Mouse (Mus musculus): ENCODE results near the gene Stx8. TPM values are rescaled to one million over a fixed set of nuclear protein-coding genes. Genes with fewer than 3 reads are reported as not detected.

Stx8 gene
- polyA plus RNA-seq, 1 experiment from 2014 or later = 33.8 TPM

DNA sequence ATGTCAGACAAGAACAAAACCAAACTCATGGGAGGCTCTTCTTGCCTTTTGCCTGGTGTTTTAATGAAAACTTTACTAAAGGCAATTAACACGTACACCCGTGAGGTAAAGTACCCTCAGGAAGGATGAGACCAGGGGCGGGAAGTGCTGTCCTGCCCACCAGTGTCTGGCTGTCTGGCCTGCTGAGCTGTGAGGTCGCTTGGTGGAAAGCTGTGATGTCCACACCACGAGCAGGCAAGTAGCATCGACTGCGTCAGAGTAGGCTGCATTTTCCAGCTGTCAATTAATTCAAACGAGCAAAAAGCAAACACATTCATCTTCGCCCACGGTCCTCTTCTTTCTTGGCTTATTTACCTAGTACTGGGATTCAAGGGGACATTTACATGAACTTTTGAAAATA lies 232.7 kb downstream of the Stx8 start:
- 63% methylated on average over 10 of the region's 10 CpGs for WGBS (ENCODE audit: insufficient replicate concordance)
- H3K27ac ChIP-seq = no peak overlapping the region
- no peaks in the 10 kb centered on the region for H3K27me3 ChIP-seq (replicated peaks)
- no peak for ATAC-seq
- H3K4me1 ChIP-seq = 0 out of 2 replicates have a peak, but pooled peaks cover 9% of the 10 kb centered on the region
- no peak overlapping the region for H3K9ac ChIP-seq
- H3K4me2 ChIP-seq = no peak overlapping the region
- H3K36me3 ChIP-seq = no peaks in the 10 kb centered on the region
- H3K9me3 ChIP-seq (replicated peaks) = no peaks in the 10 kb centered on the region
- no peak overlapping the region for H3K4me3 ChIP-seq

DNA sequence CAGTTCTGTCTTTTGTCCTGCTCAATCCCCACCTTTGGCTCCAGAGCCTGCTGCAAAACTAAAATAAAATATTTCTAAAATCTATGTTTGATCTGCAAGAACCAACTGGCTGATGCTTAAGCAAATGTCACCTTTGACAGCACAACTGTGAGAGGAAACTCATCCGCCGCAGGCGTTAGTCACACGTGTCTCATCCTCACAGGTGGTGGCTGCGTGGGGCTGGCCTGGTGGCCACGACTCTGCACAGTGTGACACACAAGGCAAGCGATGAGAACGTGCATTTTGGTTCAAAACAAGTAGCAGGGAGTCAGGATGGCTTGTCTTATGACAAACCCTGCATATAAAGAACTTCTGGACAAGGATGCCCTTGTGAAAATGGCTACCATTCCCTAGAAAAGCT lies 233.1 kb downstream of the Stx8 start:
- H3K9ac ChIP-seq = no peak overlapping the region
- 67% methylated on average over 8 of the region's 8 CpGs for WGBS (ENCODE audit: insufficient replicate concordance)
- H3K4me2 ChIP-seq = no peak overlapping the region
- H3K4me3 ChIP-seq = no peak overlapping the region
- 0 out of 2 replicates have a peak, but pooled peaks cover 9% of the 10 kb centered on the region for H3K4me1 ChIP-seq
- H3K9me3 ChIP-seq (replicated peaks) = no peaks in the 10 kb centered on the region
- no peaks in the 10 kb centered on the region for H3K36me3 ChIP-seq
- ATAC-seq = no peak
- H3K27me3 ChIP-seq (replicated peaks) = no peaks in the 10 kb centered on the region
- no peak overlapping the region for H3K27ac ChIP-seq

DNA sequence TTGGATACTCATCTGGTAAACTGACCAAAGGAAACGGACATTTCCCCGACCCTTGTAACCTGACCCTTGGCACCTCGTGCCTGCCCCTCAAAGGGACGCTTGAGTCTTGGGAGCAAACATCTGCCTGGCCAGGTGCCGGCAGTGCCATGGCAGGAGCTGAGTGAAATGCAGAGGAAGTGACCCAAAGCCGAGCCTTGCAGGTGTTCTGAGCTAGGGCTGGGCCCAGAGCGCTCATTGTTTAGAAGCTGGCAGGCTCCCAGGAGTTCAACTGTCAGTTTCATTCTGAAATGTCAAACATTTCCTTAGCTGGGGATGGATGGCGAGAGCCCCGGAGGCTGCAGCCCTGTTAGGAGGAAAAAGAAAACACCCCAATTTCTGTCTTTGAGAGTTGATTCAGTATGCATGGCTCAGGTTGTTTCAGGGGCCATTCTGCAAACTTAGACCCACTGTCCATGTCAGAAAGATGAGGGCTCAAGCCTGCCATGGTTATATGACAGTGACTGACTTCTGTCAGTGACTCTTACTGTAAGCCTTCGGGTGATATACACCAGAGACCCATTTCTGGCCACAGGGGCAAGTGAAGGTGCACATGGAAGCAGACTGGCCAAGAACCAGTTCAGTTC lies 233.9 kb downstream of the Stx8 start:
- Histone ChIP-seq H3K9me3 (replicated peaks) (no peaks in the 10 kb centered on the region), H3K27me3 (replicated peaks) (no peaks in the 10 kb centered on the region), H3K4me3 (no peak overlapping the region), H3K9ac (no peak overlapping the region), H3K36me3 (no peaks in the 10 kb centered on the region), H3K4me1 (0 out of 2 replicates have a peak, but pooled peaks cover 9% of the 10 kb centered on the region), H3K4me2 (no peak overlapping the region), H3K27ac (no peak overlapping the region)
- 47% methylated on average over 10 of the region's 10 CpGs for WGBS (ENCODE audit: insufficient replicate concordance)
- ATAC-seq = no peak

GRCm38 (mm10) chr11:68200500-68200899 lies 234.5 kb downstream of the Stx8 start:
- H3K4me1 ChIP-seq = 0 out of 2 replicates have a peak, but pooled peaks cover 6% of the 10 kb centered on the region

GRCm38 (mm10) chr11:68201063-68201462 lies 235.1 kb downstream of the Stx8 start:
- H3K9me3 ChIP-seq (replicated peaks) = no peaks in the 10 kb centered on the region
- ATAC-seq = no peak
- no peak overlapping the region for H3K27ac ChIP-seq
- H3K4me2 ChIP-seq = no peak overlapping the region
- no peaks in the 10 kb centered on the region for H3K27me3 ChIP-seq (replicated peaks)
- H3K4me1 ChIP-seq = 0 out of 2 replicates have a peak, but pooled peaks cover under 1% of the 10 kb centered on the region
- WGBS (ENCODE audit: insufficient replicate concordance) = 43% methylated on average over 1 of the region's 1 CpGs
- no peak overlapping the region for H3K9ac ChIP-seq
- H3K36me3 ChIP-seq = no peaks in the 10 kb centered on the region
- H3K4me3 ChIP-seq = no peak overlapping the region

More at GRCm38 (mm10) chr11:68200500-68200899, 234.5 kb downstream of the Stx8 start:
- WGBS (ENCODE audit: insufficient replicate concordance) = 72% methylated on average over 4 of the region's 4 CpGs
- no peak overlapping the region for H3K4me2 ChIP-seq
- H3K9ac ChIP-seq = no peak overlapping the region
- H3K36me3 ChIP-seq = no peaks in the 10 kb centered on the region
- no peak overlapping the region for H3K27ac ChIP-seq
- no peaks in the 10 kb centered on the region for H3K27me3 ChIP-seq (replicated peaks)
- ATAC-seq = no peak
- no peaks in the 10 kb centered on the region for H3K9me3 ChIP-seq (replicated peaks)
- H3K4me3 ChIP-seq = no peak overlapping the region

- Histone ChIP-seq H3K9ac (no peak overlapping the region), H3K4me3 (no peak overlapping the region), H3K27ac (no peak overlapping the region), H3K4me1 (no peaks in the 10 kb centered on the region), H3K36me3 (no peaks in the 10 kb centered on the region), H3K9me3 (replicated peaks) (no peaks in the 10 kb centered on the region), H3K27me3 (replicated peaks) (no peaks in the 10 kb centered on the region), H3K4me2 (no peak overlapping the region)
- no peak for ATAC-seq
- WGBS (ENCODE audit: insufficient replicate concordance) = 76% methylated on average over 10 of the region's 10 CpGs
These were observed 235.9 kb downstream of the Stx8 start for GRCm38 (mm10) chr11:68201811-68202459.

DNA sequence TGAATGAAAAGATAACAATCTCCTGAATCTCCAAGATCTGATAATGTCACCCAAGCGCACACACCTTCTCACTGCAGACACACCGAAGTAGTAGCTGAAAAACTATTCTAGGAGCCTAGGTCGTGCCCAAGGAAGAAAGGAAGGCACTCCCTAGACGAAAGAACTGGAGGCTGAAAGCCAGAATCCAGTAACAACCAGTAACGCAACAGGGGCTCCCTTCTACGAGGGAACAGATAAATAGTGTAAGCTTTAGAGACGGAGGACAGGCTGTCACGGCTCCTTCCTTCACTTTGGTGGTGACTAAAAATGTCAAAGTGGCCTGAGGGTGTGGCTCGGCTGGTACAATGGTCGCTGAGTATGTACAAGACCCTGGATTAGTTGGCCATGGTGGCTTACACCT lies 236.6 kb downstream of the Stx8 start:
- WGBS (ENCODE audit: insufficient replicate concordance) = 58% methylated on average over 10 of the region's 10 CpGs
- ATAC-seq = no peak
- H3K4me3 ChIP-seq = no peak overlapping the region

GRCm38 (mm10) chr11:68203658-68204315 lies 237.8 kb downstream of the Stx8 start:
- H3K4me2 ChIP-seq = no peak overlapping the region
- H3K4me1 ChIP-seq = no peaks in the 10 kb centered on the region
- 58% methylated on average over 10 of the region's 10 CpGs for WGBS (ENCODE audit: insufficient replicate concordance)

More for the DNA sequence above, 236.6 kb downstream of the Stx8 start:
- no peak overlapping the region for H3K9ac ChIP-seq
- no peaks in the 10 kb centered on the region for H3K27me3 ChIP-seq (replicated peaks)
- no peaks in the 10 kb centered on the region for H3K4me1 ChIP-seq
- no peak overlapping the region for H3K27ac ChIP-seq
- H3K4me2 ChIP-seq = no peak overlapping the region
- H3K36me3 ChIP-seq = no peaks in the 10 kb centered on the region
- no peaks in the 10 kb centered on the region for H3K9me3 ChIP-seq (replicated peaks)

GRCm38 (mm10) chr11:68204407-68204806 lies 238.4 kb downstream of the Stx8 start:
- WGBS (ENCODE audit: insufficient replicate concordance) = 64% methylated on average over 5 of the region's 5 CpGs
- Histone ChIP-seq H3K4me2 (no peak overlapping the region), H3K27me3 (replicated peaks) (no peaks in the 10 kb centered on the region), H3K9ac (no peak overlapping the region), H3K9me3 (replicated peaks) (no peaks in the 10 kb centered on the region), H3K27ac (no peak overlapping the region), H3K36me3 (no peaks in the 10 kb centered on the region), H3K4me3 (no peak overlapping the region), H3K4me1 (no peaks in the 10 kb centered on the region)
- ATAC-seq = no peak

More at GRCm38 (mm10) chr11:68203658-68204315, 237.8 kb downstream of the Stx8 start:
- H3K9me3 ChIP-seq (replicated peaks) = no peaks in the 10 kb centered on the region
- no peak overlapping the region for H3K27ac ChIP-seq
- H3K9ac ChIP-seq = no peak overlapping the region
- no peak for ATAC-seq
- no peak overlapping the region for H3K4me3 ChIP-seq
- no peaks in the 10 kb centered on the region for H3K36me3 ChIP-seq
- no peaks in the 10 kb centered on the region for H3K27me3 ChIP-seq (replicated peaks)

GRCm38 (mm10) chr11:68205572-68206229 lies 239.7 kb downstream of the Stx8 start:
- Histone ChIP-seq H3K4me3 (no peak overlapping the region), H3K27ac (no peak overlapping the region), H3K4me2 (no peak overlapping the region), H3K4me1 (no peaks in the 10 kb centered on the region), H3K27me3 (replicated peaks) (no peaks in the 10 kb centered on the region), H3K36me3 (no peaks in the 10 kb centered on the region), H3K9ac (no peak overlapping the region), H3K9me3 (replicated peaks) (no peaks in the 10 kb centered on the region)
- WGBS (ENCODE audit: insufficient replicate concordance) = 76% methylated on average over 10 of the region's 10 CpGs
- no peak for ATAC-seq

GRCm38 (mm10) chr11:68208023-68208422 lies 242.0 kb downstream of the Stx8 start:
- H3K9ac ChIP-seq = no peak overlapping the region
- peaks cover 4% of the 10 kb centered on the region; the same call in 1 of the 2 replicates for H3K4me1 ChIP-seq
- no peaks in the 10 kb centered on the region for H3K36me3 ChIP-seq
- no peak for ATAC-seq
- no peak overlapping the region for H3K4me3 ChIP-seq
- no peak overlapping the region for H3K27ac ChIP-seq
- H3K9me3 ChIP-seq (replicated peaks) = no peaks in the 10 kb centered on the region
- no peaks in the 10 kb centered on the region for H3K27me3 ChIP-seq (replicated peaks)
- no peak overlapping the region for H3K4me2 ChIP-seq
- WGBS (ENCODE audit: insufficient replicate concordance) = 71% methylated on average over 2 of the region's 2 CpGs

- no peak overlapping the region for H3K4me3 ChIP-seq
- no peaks in the 10 kb centered on the region for H3K9me3 ChIP-seq (replicated peaks)
- H3K4me2 ChIP-seq = no peak overlapping the region
- H3K27ac ChIP-seq = no peak overlapping the region
- H3K36me3 ChIP-seq = no peaks in the 10 kb centered on the region
- no peak overlapping the region for H3K9ac ChIP-seq
- no peak for ATAC-seq
- no peaks in the 10 kb centered on the region for H3K27me3 ChIP-seq (replicated peaks)
- WGBS (ENCODE audit: insufficient replicate concordance) = 70% methylated on average over 1 of the region's 1 CpGs
- H3K4me1 ChIP-seq = peaks cover 4% of the 10 kb centered on the region; the same call in 1 of the 2 replicates
These were observed 242.6 kb downstream of the Stx8 start for GRCm38 (mm10) chr11:68208582-68208981.

Measured in liver, embryonic 12.5 days (tissue).